Mouse (Mus musculus) liver, embryonic 14.5 days (tissue): Measurements from ENCODE around the gene Arl5a.

Experiments used
- CTCF ChIP-seq: IDR thresholded peaks from 2 replicates; pipeline ENCODE4 v1.5.1; 2016; ENCODE audit warnings: antibody characterized with exemption, low read depth, control low read depth
- EP300 ChIP-seq: IDR thresholded peaks from 2 replicates; pipeline ENCODE4 v1.6.1; 2016; ENCODE audit warnings: antibody characterized with exemption, low read depth

DNA sequence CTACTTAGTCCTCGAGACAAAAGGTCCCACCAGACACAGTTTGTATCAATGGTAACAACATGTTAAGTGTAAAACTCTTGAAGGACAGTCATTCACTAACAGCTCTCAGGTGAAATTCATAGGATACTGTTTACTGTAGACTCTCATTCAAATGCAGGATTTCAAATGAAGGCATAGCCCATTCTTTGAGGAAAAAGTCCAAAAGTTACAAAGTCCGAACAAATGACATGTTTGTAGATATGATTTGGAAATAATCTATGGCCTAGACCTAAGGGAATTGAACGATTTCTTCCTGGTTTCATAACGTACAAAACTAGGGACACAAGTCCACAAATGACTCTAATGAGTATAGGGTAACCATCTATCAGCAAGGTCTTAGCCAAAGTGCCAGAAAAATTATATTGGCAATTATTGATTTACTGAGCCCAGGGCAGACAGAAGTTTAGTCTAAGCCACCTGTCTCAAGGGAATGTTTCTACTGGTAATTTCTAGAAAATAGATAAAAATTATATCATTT, 45.4 kb upstream of the Arl5a start:
- no peak for TF ChIP-seq EP300
- TF ChIP-seq CTCF: no peak
